Mouse (Mus musculus) telencephalon, adult 2 months (tissue): ENCODE data around the gene Tm7sf2.

Source experiments
- DNase-seq: peaks from one replicate; pipeline ENCODE4 v3.0.0-alpha.2; 2011; ENCODE audit warnings: low read depth, low spot score

Tm7sf2 gene

GRCm38 (mm10) chr19:6069851-6070250, 1.7 kb upstream of the Tm7sf2 start:
- no peak for DNase-seq

GRCm38 (mm10) chr19:6068951-6069350, 778 bp upstream of the Tm7sf2 start:
- no peak for DNase-seq

- DNase-seq: peak; percentile 64
Observed at GRCm38 (mm10) chr19:6067011-6067723, 1.0 kb downstream of the Tm7sf2 start.

GRCm38 (mm10) chr19:6066571-6066970, 1.6 kb downstream of the Tm7sf2 start:
- no peak for DNase-seq

- DNase-seq: no peak
Observed at GRCm38 (mm10) chr19:6063081-6063480, 5.1 kb downstream of the Tm7sf2 start.

- no peak for DNase-seq
Observed at GRCm38 (mm10) chr19:6062418-6062817, 5.8 kb downstream of the Tm7sf2 start.

GRCm38 (mm10) chr19:6061641-6062302, 6.4 kb downstream of the Tm7sf2 start:
- no peak for DNase-seq

GRCm38 (mm10) chr19:6061021-6061533, 7.1 kb downstream of the Tm7sf2 start, which contains the start of gene Znhit2:
Gene Znhit2 (plus strand): TSS chr19:6061192.
- peak; percentile 94 for DNase-seq

- DNase-seq: no peak
Observed at GRCm38 (mm10) chr19:6058966-6059365, 9.2 kb downstream of the Tm7sf2 start.

- DNase-seq: no peak
Observed at GRCm38 (mm10) chr19:6058513-6058912, 9.7 kb downstream of the Tm7sf2 start.

GRCm38 (mm10) chr19:6057313-6058096, 10.7 kb downstream of the Tm7sf2 start, which contains the start of the genes Mrpl49 and Fau:
Gene Mrpl49 (minus strand): TSS chr19:6057785.
Gene Fau (plus strand): TSS chr19:6057844.
- peak; percentile 97 for DNase-seq

GRCm38 (mm10) chr19:6056696-6057095, 11.5 kb downstream of the Tm7sf2 start:
- DNase-seq: no peak

- DNase-seq: no peak
Observed at GRCm38 (mm10) chr19:6054296-6054695, 13.9 kb downstream of the Tm7sf2 start.

- no peak for DNase-seq
Observed at GRCm38 (mm10) chr19:6052516-6052915, 15.7 kb downstream of the Tm7sf2 start.

- no peak for DNase-seq
Observed at GRCm38 (mm10) chr19:6048681-6049410, 19.3 kb downstream of the Tm7sf2 start.

- no peak for DNase-seq
Observed at GRCm38 (mm10) chr19:6047899-6048166, 20.3 kb downstream of the Tm7sf2 start.

GRCm38 (mm10) chr19:6047154-6047898, 20.8 kb downstream of the Tm7sf2 start:
- no peak for DNase-seq

- DNase-seq: peak; percentile 97
Observed at GRCm38 (mm10) chr19:6046294-6047153, 21.6 kb downstream of the Tm7sf2 start, which contains the start of gene Syvn1. Gene Syvn1 (plus strand): TSS chr19:6046576.

GRCm38 (mm10) chr19:6045366-6046293, 22.5 kb downstream of the Tm7sf2 start:
- no peak for DNase-seq
